Mouse (Mus musculus): ENCODE results near the gene Tpte.

GRCm38 (mm10) chr8:22359882-22360281, 76.6 kb downstream of the Tpte start:
- TF ChIP-seq CTCF (IDR thresholded peaks at IDR 0.05; ENCODE audit: low read depth): no peak
- TF ChIP-seq EP300 (IDR thresholded peaks at IDR 0.05; ENCODE audit: low read depth): no peak
